Mouse (Mus musculus) cerebellum, adult 2 months (tissue): ENCODE measurements around the gene Ethe1.

Source experiments
- CTCF ChIP-seq: fragments of 200-500 bp; IDR thresholded peaks from 2 replicates; pipeline ENCODE4 v1.5.1; 2011; ENCODE audit warnings: low read depth, mild to moderate bottlenecking, control low read depth, low read length, moderate library complexity, borderline replicate concordance; ENCODE audit not compliant: insufficient read depth
- POLR2A ChIP-seq: fragments of 200-500 bp; IDR thresholded peaks from 2 replicates; pipeline ENCODE4 v1.6.1; 2011; ENCODE audit warnings: low read length, control low read depth, borderline replicate concordance; ENCODE audit not compliant: insufficient read depth

DNA sequence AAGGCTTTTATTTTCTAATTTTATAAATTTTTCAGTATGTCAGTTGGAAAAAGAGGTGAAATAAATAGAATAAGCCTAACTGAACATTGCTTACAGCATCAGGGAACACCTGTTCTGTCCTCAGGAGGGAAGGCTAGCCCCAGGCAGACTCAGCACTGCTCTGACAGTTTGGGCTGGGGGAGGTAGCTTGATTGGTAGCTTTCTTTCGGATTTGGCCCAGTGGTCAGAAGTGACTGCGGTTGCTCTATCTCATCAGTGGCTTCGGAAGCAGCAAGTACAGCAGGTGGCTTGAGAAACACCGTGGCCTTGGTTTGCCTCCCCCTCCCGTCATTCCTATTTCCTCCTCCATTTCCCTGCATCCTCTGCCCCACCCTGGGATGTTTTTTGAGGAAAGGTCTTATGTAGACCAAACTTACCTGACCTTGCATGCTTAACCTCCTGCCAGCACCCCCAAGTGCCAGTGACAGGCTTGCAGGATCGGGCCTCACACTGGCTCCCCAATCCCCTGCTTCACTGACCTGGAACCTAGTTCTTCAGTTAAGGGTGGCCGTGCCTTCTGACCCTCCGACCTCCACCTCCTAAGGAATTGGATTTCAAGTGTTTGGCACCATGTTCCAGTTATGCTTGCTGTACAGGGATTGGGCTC lies 24.0 kb upstream of the Ethe1 start:
- TF ChIP-seq CTCF (no peak), POLR2A (no peak)
